Mouse (Mus musculus) A20 (cell line): Measurements from ENCODE around the gene Crhbp.

ENCODE experiments used
- DNase-seq: peaks from one replicate; pipeline ENCODE4 v3.0.0-alpha.2; 2011; ENCODE audit warnings: low read depth, low spot score

The Crhbp gene

GRCm38 (mm10) chr13:95444824-95445223, at the start of gene Crhbp:
TSS of gene Crhbp (minus strand) at chr13:95444924.
- DNase-seq, result no peak

- no peak for DNase-seq
Observed at GRCm38 (mm10) chr13:95493296-95493695, 48.6 kb upstream of the Crhbp start.

GRCm38 (mm10) chr13:95491327-95491726, 46.6 kb upstream of the Crhbp start:
- DNase-seq, result no peak

GRCm38 (mm10) chr13:95484664-95485063, 39.9 kb upstream of the Crhbp start:
- DNase-seq, result no peak

- DNase-seq, result peak; percentile 66
Observed at GRCm38 (mm10) chr13:95481428-95481827, 36.7 kb upstream of the Crhbp start.

- DNase-seq, result no peak
Observed at GRCm38 (mm10) chr13:95478671-95479413, 34.1 kb upstream of the Crhbp start, which contains the start of gene S100z. TSS of gene S100z (minus strand) at chr13:95478721.

GRCm38 (mm10) chr13:95477173-95477572, 32.4 kb upstream of the Crhbp start:
- no peak for DNase-seq

- DNase-seq, result no peak
Observed at GRCm38 (mm10) chr13:95475124-95475523, 30.4 kb upstream of the Crhbp start.

GRCm38 (mm10) chr13:95474294-95474693, 29.6 kb upstream of the Crhbp start:
- no peak for DNase-seq

- peak; percentile 32 for DNase-seq
Observed at GRCm38 (mm10) chr13:95470970-95471369, 26.2 kb upstream of the Crhbp start.

- no peak for DNase-seq
Observed at GRCm38 (mm10) chr13:95451529-95451928, 6.8 kb upstream of the Crhbp start.

GRCm38 (mm10) chr13:95450636-95451210, 6.0 kb upstream of the Crhbp start:
- no peak for DNase-seq

GRCm38 (mm10) chr13:95449730-95450129, 5.0 kb upstream of the Crhbp start:
- DNase-seq, result no peak

- DNase-seq, result no peak
Observed at GRCm38 (mm10) chr13:95444291-95444690, 433 bp downstream of the Crhbp start.

- DNase-seq, result no peak
Observed at GRCm38 (mm10) chr13:95443376-95444233, 1.1 kb downstream of the Crhbp start.

- no peak for DNase-seq
Observed at GRCm38 (mm10) chr13:95442901-95443300, 1.8 kb downstream of the Crhbp start.

- no peak for DNase-seq
Observed at GRCm38 (mm10) chr13:95439569-95439968, 5.2 kb downstream of the Crhbp start.

- DNase-seq, result no peak
Observed at GRCm38 (mm10) chr13:95431760-95432159, 13.0 kb downstream of the Crhbp start.

GRCm38 (mm10) chr13:95427499-95427898, 17.2 kb downstream of the Crhbp start:
- no peak for DNase-seq

GRCm38 (mm10) chr13:95426421-95426820, 18.3 kb downstream of the Crhbp start:
- no peak for DNase-seq

- DNase-seq, result no peak
Observed at GRCm38 (mm10) chr13:95425484-95425883, 19.2 kb downstream of the Crhbp start.

GRCm38 (mm10) chr13:95424932-95425331, 19.8 kb downstream of the Crhbp start:
- no peak for DNase-seq
